8 mouse cellular contexts compared by ENCODE assay signal in the genomic region with DNA sequence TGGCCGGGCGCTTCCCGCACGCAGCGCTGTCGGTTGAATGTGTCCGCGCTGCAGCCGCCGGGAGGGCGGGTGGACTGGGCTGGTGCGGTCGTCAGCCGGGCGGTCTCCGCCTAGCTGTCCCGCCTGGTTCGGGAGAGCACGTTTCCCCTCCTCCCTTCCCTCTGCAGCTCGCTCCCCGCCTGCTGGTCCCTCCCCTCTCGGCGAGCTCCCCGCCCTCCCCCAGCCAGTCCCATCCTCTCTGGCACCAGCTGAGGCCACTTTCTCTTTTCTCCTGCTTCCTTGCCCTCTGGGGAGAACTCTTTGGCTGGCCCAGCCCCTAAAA. TPM values are rescaled to one million over a fixed set of nuclear protein-coding genes. Genes with fewer than 3 reads are reported as not detected.
A peak's percentile ranks its signal among the peaks of the same experiment; 100 is the strongest.
DNase-seq lines count a peak whose midpoint lies in the region; ATAC-seq lines count a peak whose summit lies in the region.

A gene (minus strand): TSS at position 11 of the 322 bp plus-strand sequence.

- peak within 1 kb of the TSS; percentile 87 for H3K4me2 ChIP-seq in intestine, embryonic 14.5 days (ENCODE audit: low read length)

- no peaks in the 10 kb centered on the region for H3K27me3 ChIP-seq in intestine, embryonic 14.5 days (replicated peaks; ENCODE audit: control insufficient read depth, insufficient read depth, low read length)

- peak; percentile 96 for ATAC-seq in intestine, embryonic 14.5 days (replicated peaks; ENCODE audit: low FRiP score, low TSS enrichment, low read depth)
- ATAC-seq in activated CD4-positive, CD25-positive, alpha-beta regulatory T cell, adult 4 months, result no peak

- H3K36me3 ChIP-seq in intestine, embryonic 14.5 days (ENCODE audit: control insufficient read depth, insufficient read depth, low read length), result no peaks in the 10 kb centered on the region

- peak; percentile 90 to 92 for DNase-seq in adrenal gland, postnatal 36 days
- peak; percentile 80 for DNase-seq in embryo, embryonic 10.5 days (ENCODE audit: low spot score)
- peak; percentile 54 to 77 for DNase-seq in gastrocnemius, postnatal 36 days
- DNase-seq in intestine, embryonic 14.5 days (ENCODE audit: low spot score), result peak; percentile 85
- DNase-seq in left cerebral cortex, postnatal 10 days (ENCODE audit: extremely low spot score in 1 of 2, low spot score in 2 of 2), result peak; percentile 27 to 88
- peak; percentile 84 to 91 for DNase-seq in lung, postnatal 4 days
- peak; percentile 53 to 57 for DNase-seq in right cerebral cortex, postnatal 36 days (ENCODE audit: low spot score in 2 of 2)

- no peaks in the 10 kb centered on the region for H3K9me3 ChIP-seq in intestine, embryonic 14.5 days (ENCODE audit: control insufficient read depth, low read length)

- peaks cover 11% of the 10 kb centered on the region; the same call in 1 of the 2 replicates for H3K4me1 ChIP-seq in intestine, embryonic 14.5 days (replicated peaks; ENCODE audit: control insufficient read depth, insufficient read depth, low read length)

- peak within 1 kb of the TSS; percentile 67 for H3K9ac ChIP-seq in intestine, embryonic 14.5 days (ENCODE audit: low read length)

- H3K4me3 ChIP-seq in intestine, embryonic 14.5 days (ENCODE audit: low read depth, low read length), result peak within 1 kb of the TSS; percentile 72

- H3K27ac ChIP-seq in intestine, embryonic 14.5 days (ENCODE audit: low read depth), result peak within 1 kb of the TSS; percentile 72

- intact Hi-C loops in gastrocnemius, postnatal 36 days (cut with DNase I), result no loop called here
- intact Hi-C loops in left cerebral cortex, postnatal 10 days (cut with DNase I), result no loop called here

- 0% methylated on average over 11 of the region's 24 CpGs for WGBS in intestine, embryonic 14.5 days

RNA-seq across cellular contexts. Expression of the gene that starts here (rescaled TPM):
- total RNA-seq in adrenal gland, postnatal 36 days (2021), result 1 to 10 TPM; 7.5 to 8.5 TPM
- total RNA-seq in gastrocnemius, postnatal 36 days (2021), result 1 to 10 TPM; 1.6 to 1.9 TPM
- 13.1 and 15.5 TPM in 2 replicates for polyA plus RNA-seq in intestine, embryonic 14.5 days (2014; fragmentation: Nextera tagmentation; extraction: Ambion mirVana)
- total RNA-seq in left cerebral cortex, postnatal 10 days (2021), result 100 to 1,000 TPM; 168 to 172 TPM
- under 1 TPM in 1 of 2 experiments, not detected in 1; 0.17 TPM for polyA plus RNA-seq in activated CD4-positive, CD25-positive, alpha-beta regulatory T cell, adult 4 months (2017; shearing (Covaris generic))

Comparison
In these comparisons a context has a peak if more than half of its experiments do, and no peak if none do; other contexts are left out.
1. RNA of the gene that starts here (total RNA-seq): 168 to 172 TPM in left cerebral cortex, postnatal 10 days; 7.5 to 8.5 TPM in adrenal gland, postnatal 36 days and 1.6 to 1.9 TPM in gastrocnemius, postnatal 36 days; every median in the first group is over 10 times any median in the second.
2. RNA of the gene that starts here (polyA plus RNA-seq): 13.1 to 15.5 TPM in intestine, embryonic 14.5 days; 0.17 TPM in activated CD4-positive, CD25-positive, alpha-beta regulatory T cell, adult 4 months; every median in the first group is over 10 times any median in the second.
3. Peak in every context shown above with its lines, with median percentiles within 50 percentile points of each other: DNase-seq.